Mouse (Mus musculus) spleen, adult 2 months (tissue): ENCODE measurements around the gene 1110051M20Rik. TPM values are rescaled to one million over a fixed set of nuclear protein-coding genes. Genes with fewer than 3 reads are reported as not detected.

Experiments
- DNase-seq, 2 experiments: peaks; one replicate each; pipeline versions ENCODE4 v3.0.0 to v3.0.0-alpha.2; 2012 to 2021; ENCODE audit warnings: low spot score in 2 of 2, low read depth in 1 of 2
- H3K27ac ChIP-seq: fragments of 200-500 bp; 2 replicates; pipeline ENCODE4 v1.5.1; 2012; ENCODE audit warnings: low read length, inconsistent platforms; ENCODE audit not compliant: insufficient read depth
- H3K27me3 ChIP-seq: fragments of 200-500 bp; 2 replicates; pipeline ENCODE4 v1.6.1; 2012; ENCODE audit warnings: mild to moderate bottlenecking, moderate library complexity, low read length, inconsistent platforms; ENCODE audit not compliant: control insufficient read depth, insufficient read depth
- H3K36me3 ChIP-seq: fragments of 200-500 bp; 2 replicates; pipeline ENCODE4 v1.6.1; 2012; ENCODE audit warnings: mild to moderate bottlenecking, low read length, inconsistent platforms; ENCODE audit not compliant: control insufficient read depth, insufficient read depth
- H3K4me1 ChIP-seq: fragments of 200-500 bp; 2 replicates; pipeline ENCODE4 v1.6.1; 2011; ENCODE audit warnings: inconsistent platforms; ENCODE audit not compliant: control insufficient read depth, insufficient read depth, insufficient read length
- H3K4me3 ChIP-seq: fragments of 200-500 bp; 2 replicates; pipeline ENCODE4 v1.5.1; 2011; ENCODE audit warnings: mild to moderate bottlenecking, inconsistent platforms; ENCODE audit not compliant: insufficient read depth, insufficient read length; ENCODE audit errors: extremely low read depth
- CTCF ChIP-seq: fragments of 200-500 bp; IDR thresholded peaks from 2 replicates; pipeline ENCODE4 v1.5.1; 2011; ENCODE audit warnings: mild to moderate bottlenecking, inconsistent platforms; ENCODE audit not compliant: insufficient read depth, insufficient read length, insufficient replicate concordance; ENCODE audit errors: extremely low read depth
- POLR2A ChIP-seq: fragments of 200-500 bp; IDR thresholded peaks from 2 replicates; pipeline ENCODE4 v1.6.1; 2011; ENCODE audit warnings: low read depth, low read length, inconsistent platforms
- WGBS: fragments of 180-500 bp; shearing (Covaris S2); methylation state at CpG from one replicate; pipeline ENCODE4 v1.1.7; 2018; 5-methylcytosine and 5-hydroxymethylcytosine counted together
- polyA plus RNA-seq: library from polyadenylated mRNA; depleted of rRNA; stranded (reverse); fragments of >200 nt; gene quantifications from 2 replicates; pipeline ENCODE4 v1.2.3, GENCODE M21; 2012

Gene 1110051M20Rik
- polyA plus RNA-seq, 1 experiment: 5.6 TPM

GRCm38 (mm10) chr2:91399168-91399567 lies 45.3 kb downstream of the 1110051M20Rik start:
- no peak overlapping the region for H3K4me3 ChIP-seq
- no peaks in the 10 kb centered on the region for H3K36me3 ChIP-seq
- TF ChIP-seq CTCF (no peak), POLR2A (no peak)
- H3K27me3 ChIP-seq: no peaks in the 10 kb centered on the region
- 64% methylated on average over 3 of the region's 3 CpGs for WGBS
- no peak overlapping the region for H3K27ac ChIP-seq
- no peaks in the 10 kb centered on the region for H3K4me1 ChIP-seq
- no peak for DNase-seq

- no peaks in the 10 kb centered on the region for H3K27me3 ChIP-seq
- TF ChIP-seq POLR2A: no peak
- no peak for TF ChIP-seq CTCF
- H3K4me1 ChIP-seq: no peaks in the 10 kb centered on the region
- no peaks in the 10 kb centered on the region for H3K36me3 ChIP-seq
- 87% methylated on average over 4 of the region's 4 CpGs for WGBS
- no peak for DNase-seq
- no peak overlapping the region for H3K4me3 ChIP-seq
- H3K27ac ChIP-seq: no peak overlapping the region
Observed at GRCm38 (mm10) chr2:91394078-91394477, 50.4 kb downstream of the 1110051M20Rik start.

DNA sequence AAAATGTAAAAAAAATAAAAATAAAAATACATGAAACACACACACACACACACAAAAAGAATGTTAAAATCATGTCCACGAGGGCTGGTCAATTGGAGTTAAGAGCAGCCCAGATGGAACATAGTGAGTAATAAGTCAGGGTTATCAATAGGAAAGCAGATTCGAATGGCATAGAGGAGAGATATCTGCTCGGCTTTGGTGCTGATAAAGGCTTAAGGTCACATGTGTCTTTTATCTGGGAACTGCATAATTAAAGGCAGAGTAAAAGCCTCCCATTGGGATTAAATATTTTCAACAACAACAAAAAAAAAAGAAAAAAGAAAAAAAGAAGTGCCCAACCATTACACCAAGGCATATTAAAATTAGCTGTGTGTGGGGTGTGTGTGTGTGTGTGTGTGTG lies 55.8 kb downstream of the 1110051M20Rik start:
- WGBS: 76% methylated on average over 3 of the region's 3 CpGs
- DNase-seq: no peak
- Histone ChIP-seq H3K36me3 (no peaks in the 10 kb centered on the region), H3K27ac (no peak overlapping the region), H3K27me3 (no peaks in the 10 kb centered on the region), H3K4me1 (no peaks in the 10 kb centered on the region), H3K4me3 (no peak overlapping the region)
- TF ChIP-seq POLR2A (no peak), CTCF (no peak)

GRCm38 (mm10) chr2:91388281-91388680 lies 56.2 kb downstream of the 1110051M20Rik start:
- Histone ChIP-seq H3K27ac (no peak overlapping the region), H3K36me3 (no peaks in the 10 kb centered on the region), H3K27me3 (no peaks in the 10 kb centered on the region), H3K4me1 (no peaks in the 10 kb centered on the region), H3K4me3 (no peak overlapping the region)
- DNase-seq: no peak
- TF ChIP-seq CTCF (no peak), POLR2A (no peak)
- 92% methylated on average over 3 of the region's 3 CpGs for WGBS

- no peaks in the 10 kb centered on the region for H3K27me3 ChIP-seq
- H3K36me3 ChIP-seq: no peaks in the 10 kb centered on the region
- no peak overlapping the region for H3K27ac ChIP-seq
- H3K4me1 ChIP-seq: no peaks in the 10 kb centered on the region
- WGBS: 96% methylated on average over 6 of the region's 6 CpGs
- DNase-seq: no peak
- H3K4me3 ChIP-seq: no peak overlapping the region
- no peak for TF ChIP-seq CTCF
- TF ChIP-seq POLR2A: no peak
Observed at GRCm38 (mm10) chr2:91387287-91387958, 57.1 kb downstream of the 1110051M20Rik start.

DNA sequence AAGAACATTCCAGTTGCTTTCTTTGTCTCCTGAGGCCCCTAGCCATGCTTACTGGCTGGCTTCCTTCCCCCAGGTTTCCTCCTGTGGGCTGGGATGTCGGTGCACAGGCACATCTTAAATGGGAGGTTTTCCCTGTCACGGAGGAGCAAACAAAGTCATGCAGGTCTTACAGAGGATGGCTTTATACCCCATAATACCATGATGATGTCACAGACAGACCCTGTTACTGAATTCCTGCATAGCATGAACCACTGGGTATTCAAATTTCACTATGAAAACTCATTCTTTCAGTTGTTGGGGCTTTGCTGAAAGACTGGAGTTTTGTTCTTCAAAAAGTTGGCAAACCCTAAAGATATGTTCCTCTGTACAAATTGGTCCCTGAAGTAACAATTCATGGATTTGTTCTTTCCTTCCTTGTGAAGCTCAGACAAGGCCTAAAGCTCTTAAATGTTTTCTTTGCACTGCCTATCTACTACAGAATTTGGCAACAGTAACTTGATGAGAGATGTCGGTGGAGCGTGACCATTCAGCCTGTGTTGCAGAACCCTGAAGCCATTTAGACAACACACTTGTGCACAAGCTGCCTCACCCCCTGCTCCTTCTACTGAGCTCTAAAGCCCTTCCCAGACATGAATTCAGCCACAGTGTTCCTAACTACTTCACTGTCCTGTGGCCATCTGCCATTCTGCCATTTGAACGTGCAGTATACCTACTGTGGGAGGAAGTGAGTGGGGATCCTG lies 57.8 kb downstream of the 1110051M20Rik start:
- H3K4me3 ChIP-seq: no peak overlapping the region
- H3K27ac ChIP-seq: no peak overlapping the region
- no peak for DNase-seq
- H3K27me3 ChIP-seq: no peaks in the 10 kb centered on the region
- H3K4me1 ChIP-seq: no peaks in the 10 kb centered on the region
- TF ChIP-seq POLR2A (no peak), CTCF (no peak)
- H3K36me3 ChIP-seq: no peaks in the 10 kb centered on the region
- WGBS: 84% methylated on average over 5 of the region's 5 CpGs

GRCm38 (mm10) chr2:91383294-91383693 lies 61.2 kb downstream of the 1110051M20Rik start:
- H3K36me3 ChIP-seq: no peaks in the 10 kb centered on the region
- DNase-seq: no peak
- no peaks in the 10 kb centered on the region for H3K27me3 ChIP-seq
- H3K27ac ChIP-seq: no peak overlapping the region
- no peak overlapping the region for H3K4me3 ChIP-seq
- TF ChIP-seq POLR2A (no peak), CTCF (no peak)
- 93% methylated on average over 6 of the region's 6 CpGs for WGBS
- H3K4me1 ChIP-seq: no peaks in the 10 kb centered on the region
